Mouse (Mus musculus): ENCODE results near the gene Jun.

Gene Jun

GRCm38 (mm10) chr4:95075591-95076002 lies 23.6 kb upstream of the Jun start:
- in situ Hi-C loops (cut with MboI, MseI), result no loop called here

DNA sequence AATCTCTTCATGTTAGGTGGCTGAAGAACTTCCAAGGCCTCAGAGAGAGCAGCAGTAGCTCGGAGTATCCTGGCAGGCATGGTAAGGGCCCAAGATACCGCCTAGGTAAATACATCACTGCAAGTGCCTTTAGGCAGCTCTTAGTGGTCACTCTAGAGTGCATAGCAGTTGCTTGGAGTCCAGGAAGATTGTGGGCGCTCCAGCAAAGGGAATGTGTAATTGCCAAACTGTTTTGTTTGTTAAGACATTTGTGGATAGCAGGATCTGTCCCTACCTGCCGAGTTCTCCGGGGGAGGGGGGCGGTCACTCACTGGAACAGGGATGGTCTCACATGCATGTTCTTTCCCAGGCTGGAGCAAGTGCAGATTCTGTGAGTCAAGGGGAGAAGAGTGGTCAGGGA lies 22.3 kb upstream of the Jun start:
- in situ Hi-C loops (cut with MboI, MseI), result no loop called here

- in situ Hi-C loops (cut with MboI, MseI), result no loop called here
Observed at GRCm38 (mm10) chr4:95073214-95073750, 21.3 kb upstream of the Jun start.

DNA sequence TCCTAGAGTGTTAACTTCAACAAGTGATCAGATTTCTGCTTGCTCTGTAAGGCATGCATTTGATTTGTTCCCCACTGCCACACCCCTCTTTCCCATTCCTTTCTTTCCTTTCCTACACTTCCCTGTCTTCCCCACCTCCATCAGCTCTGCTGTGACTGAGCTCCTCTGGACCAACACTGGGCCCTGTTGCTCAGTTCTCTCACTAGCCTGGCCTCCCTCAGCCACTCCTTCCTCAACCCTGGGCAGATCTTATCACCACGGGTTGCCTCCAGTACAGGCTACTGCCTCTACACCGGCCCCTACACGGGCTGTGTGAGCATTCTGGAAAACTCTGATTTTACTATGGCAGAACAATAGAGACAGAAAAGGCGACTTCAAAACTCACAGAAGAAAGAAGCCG lies 18.4 kb upstream of the Jun start:
- in situ Hi-C loops (cut with MboI, MseI), result no loop called here

DNA sequence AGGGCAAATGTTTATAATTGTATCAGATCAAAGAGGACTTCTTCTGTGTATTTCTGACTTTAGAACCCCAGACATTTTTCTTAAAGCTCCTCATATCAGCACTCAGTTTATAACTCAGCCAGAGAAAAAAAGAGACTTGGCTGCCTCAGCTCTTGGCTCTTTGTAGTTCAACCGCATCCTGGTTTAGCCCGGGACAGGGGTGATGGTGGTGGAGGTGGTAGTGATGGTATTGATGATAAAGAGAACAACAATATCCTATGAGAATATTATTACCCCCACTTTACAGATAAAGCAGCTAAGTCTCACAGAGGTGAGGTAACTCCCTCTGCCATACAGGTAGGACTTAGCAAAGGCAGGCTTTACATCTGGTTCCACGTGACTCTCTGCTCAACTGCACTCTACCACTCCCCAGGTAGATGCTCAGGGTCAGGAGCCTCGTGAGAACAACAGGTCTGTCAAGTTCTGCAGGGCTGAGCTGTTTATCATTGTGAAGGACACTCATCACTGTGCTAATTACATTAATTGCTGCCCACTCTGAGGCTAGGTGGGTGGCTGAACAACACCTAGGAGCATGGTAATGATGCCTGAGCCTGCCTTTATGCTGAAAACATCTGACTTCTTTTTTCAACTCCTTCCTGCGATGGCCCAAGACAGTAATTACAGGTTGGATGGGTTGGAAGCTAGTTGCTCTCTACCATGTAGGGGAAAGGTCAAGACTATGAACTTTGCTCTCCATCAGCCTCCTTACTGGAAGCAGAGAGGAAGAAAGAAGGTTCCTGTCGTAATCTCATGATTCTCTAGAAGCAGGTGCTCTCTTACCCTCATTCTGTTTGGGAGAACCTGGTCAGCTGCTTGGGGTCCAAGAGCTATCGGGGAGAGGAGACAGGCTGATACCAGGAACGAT lies 16.3 kb upstream of the Jun start:
- in situ Hi-C loops (cut with MboI, MseI), result no loop called here

DNA sequence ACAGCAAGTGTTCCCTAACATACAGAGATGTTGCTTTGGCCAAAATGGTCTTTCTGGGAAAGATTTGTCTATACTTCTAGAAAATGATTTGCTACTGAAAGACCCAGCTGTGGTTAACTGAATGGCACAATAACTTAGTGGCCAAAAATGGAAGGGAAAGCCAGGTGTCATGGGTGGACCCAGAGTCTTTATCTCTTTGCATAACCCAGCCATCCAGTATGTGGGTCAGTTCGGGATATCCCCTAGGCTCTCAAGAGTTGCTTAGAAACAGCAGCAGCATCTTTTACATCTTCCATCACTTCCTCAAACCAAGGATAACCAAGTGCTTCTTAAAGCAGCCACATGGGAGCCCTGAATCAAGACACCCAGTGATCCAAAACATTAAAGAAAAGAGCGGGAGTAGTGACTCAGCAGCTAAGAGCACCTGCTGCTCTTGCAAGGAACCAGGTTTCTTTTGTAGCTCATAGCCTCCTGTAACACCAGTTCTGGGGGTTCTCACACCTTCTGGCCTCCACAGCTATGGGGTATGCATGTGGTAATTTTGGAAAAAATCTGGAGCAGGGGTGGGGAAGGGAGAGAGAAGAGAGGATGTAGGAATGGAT lies 11.7 kb upstream of the Jun start:
- in situ Hi-C loops (cut with MboI, MseI), result no loop called here

- in situ Hi-C loops (cut with MboI, MseI), result no loop called here
Observed at GRCm38 (mm10) chr4:95062873-95063272, 10.9 kb upstream of the Jun start.

- in situ Hi-C loops (cut with MboI, MseI), result loop anchor here (5.0 kb wide), 2 partner anchors 240 to 370 kb away; no protein-coding TSS in a partner anchor
Observed at GRCm38 (mm10) chr4:95057264-95057663, 5.2 kb upstream of the Jun start.

DNA sequence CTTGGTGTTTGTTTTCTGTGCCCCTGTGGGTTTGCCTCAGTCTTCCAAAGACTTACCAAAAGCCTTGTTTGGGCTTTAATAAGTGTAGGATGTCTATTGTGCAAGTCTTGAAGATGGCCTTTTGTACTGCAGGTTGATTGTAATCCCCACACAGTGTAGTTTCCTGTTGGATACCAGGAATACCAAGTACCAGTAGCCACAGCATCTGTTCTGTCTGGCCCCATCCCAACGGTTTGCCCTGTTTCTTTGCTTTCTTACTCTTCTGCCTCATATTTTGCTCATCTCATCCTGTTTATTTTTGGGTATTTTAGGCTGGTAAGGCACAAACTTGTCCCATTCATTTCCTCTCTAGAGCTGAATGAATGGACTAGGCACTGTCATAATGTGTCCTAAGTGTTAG lies 3.3 kb upstream of the Jun start:
- in situ Hi-C loops (cut with MboI, MseI), result loop anchor here (5.0 kb wide), 2 partner anchors 242 to 372 kb away; no protein-coding TSS in a partner anchor

- in situ Hi-C loops (cut with MboI, MseI), result loop anchor here in 1 of 2 experiments (5.0 kb wide), 3 partner anchors 48 to 133 kb away; no protein-coding TSS in a partner anchor
Observed at GRCm38 (mm10) chr4:95054336-95054735, 2.3 kb upstream of the Jun start.

DNA sequence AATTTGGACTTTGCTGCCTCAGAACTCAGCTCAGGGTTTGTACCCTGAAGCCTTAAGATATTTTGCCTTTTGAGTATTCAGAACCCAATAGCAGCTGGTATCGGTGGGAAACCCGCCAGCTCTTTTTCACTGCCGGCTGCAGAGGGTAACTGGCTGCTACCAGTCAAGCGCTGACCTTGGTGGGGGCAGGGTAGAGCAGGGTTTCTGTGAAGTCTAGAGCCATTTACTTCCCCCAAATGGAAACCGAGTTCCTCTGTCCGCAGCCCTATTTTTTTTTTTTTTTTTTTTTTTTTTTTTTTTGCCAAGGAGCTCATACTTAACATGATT lies 1.7 kb upstream of the Jun start:
- in situ Hi-C loops (cut with MboI, MseI), result loop anchor here in 1 of 2 experiments (5.0 kb wide), 3 partner anchors 49 to 134 kb away; no protein-coding TSS in a partner anchor

GRCm38 (mm10) chr4:95053041-95053790 lies 1.2 kb upstream of the Jun start:
- in situ Hi-C loops (cut with MboI, MseI), result loop anchor here in 1 of 2 experiments (5.0 kb wide), 3 partner anchors 49 to 134 kb away; no protein-coding TSS in a partner anchor

DNA sequence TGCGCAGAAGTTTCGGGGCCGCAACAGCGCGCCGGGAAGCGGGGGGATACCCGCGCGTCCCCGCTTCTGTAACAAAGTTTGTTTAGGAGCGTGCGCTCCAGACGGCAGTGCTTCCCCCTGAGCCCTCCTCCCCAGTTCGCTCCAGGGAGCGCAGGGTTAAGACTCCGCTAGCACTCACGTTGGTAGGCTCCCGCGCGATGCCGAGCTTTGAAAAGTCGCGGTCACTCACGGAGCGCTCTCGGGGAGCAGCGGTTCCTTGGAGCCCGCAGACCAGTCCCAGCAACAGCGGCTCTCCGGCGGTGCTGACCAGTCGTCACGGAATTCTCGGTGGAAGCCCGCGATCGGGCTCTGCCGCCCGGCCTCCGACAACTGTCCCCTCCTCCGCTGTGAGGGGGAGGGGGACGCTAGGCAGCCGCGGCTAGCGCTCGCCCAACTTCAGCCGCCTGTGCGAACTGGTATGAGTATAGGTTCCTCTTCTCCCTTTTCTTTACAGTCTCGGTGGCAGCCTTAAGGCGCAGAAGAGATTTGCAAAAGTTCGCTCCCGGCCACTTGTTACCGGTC lies 631 bp downstream of the Jun start:
- in situ Hi-C loops (cut with MboI, MseI), result loop anchor here in 1 of 2 experiments (5.0 kb wide), 3 partner anchors 51 to 136 kb away; no protein-coding TSS in a partner anchor

DNA sequence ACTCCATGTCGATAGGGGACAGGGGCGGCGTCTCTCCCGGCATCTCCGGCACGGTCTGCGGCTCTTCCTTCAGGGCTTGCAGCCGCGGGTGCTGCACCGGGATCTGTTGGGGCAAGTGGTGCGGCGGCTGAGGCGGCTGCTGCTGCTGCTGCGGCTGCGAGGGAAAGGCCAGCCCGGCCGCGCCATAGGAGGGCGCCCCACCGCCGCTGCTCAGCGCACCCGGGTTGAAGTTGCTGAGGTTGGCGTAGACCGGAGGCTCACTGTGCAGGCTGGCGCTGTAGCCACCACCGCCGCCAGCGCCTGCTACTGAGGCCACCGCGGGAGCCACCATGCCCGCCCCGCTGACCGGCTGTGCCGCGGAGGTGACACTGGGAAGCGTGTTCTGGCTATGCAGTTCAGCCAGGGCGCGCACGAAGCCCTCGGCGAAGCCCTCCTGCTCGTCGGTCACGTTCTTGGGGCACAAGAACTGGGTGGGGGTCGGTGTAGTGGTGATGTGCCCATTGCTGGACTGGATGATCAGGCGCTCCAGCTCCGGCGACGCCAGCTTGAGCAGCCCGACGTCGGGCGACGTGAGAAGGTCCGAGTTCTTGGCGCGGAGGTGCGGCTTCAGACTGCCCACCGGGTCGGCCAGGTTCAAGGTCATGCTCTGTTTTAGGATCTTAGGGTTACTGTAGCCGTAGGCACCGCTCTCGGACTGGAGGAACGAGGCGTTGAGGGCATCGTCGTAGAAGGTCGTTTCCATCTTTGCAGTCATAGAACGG lies 1.3 kb downstream of the Jun start:
- in situ Hi-C loops (cut with MboI, MseI), result loop anchor here in 1 of 2 experiments (5.0 kb wide), 3 partner anchors 52 to 137 kb away; no protein-coding TSS in a partner anchor

DNA sequence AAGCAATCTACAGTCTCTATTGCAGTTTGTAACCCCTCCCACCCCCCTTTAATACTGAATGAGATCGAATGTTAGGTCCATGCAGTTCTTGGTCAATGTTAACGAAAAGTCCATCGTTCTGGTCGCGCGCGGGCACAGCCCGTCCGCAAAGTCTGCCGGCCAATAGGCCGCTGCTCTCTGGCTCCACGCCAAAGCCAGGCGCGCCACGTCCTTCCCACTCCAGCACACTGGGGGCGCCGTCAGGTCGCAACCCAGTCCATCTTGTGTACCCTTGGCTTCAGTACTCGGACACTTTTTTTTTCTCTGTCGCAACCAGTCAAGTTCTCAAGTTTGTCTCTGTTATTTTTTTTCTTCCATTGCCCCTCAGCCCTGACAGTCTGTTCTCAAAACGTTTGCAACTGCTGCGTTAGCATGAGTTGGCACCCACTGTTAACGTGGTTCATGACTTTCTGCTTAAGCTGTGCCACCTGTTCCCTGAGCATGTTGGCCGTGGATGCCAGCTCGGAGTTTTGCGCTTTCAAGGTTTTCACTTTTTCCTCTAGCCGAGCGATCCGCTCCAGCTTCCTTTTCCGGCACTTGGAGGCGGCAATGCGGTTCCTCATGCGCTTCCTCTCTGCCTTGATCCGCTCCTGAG lies 2.0 kb downstream of the Jun start:
- in situ Hi-C loops (cut with MboI, MseI), result loop anchor here in 1 of 2 experiments (5.0 to 10.0 kb wide), 5 partner anchors 43 to 815 kb away; no protein-coding TSS in a partner anchor

DNA sequence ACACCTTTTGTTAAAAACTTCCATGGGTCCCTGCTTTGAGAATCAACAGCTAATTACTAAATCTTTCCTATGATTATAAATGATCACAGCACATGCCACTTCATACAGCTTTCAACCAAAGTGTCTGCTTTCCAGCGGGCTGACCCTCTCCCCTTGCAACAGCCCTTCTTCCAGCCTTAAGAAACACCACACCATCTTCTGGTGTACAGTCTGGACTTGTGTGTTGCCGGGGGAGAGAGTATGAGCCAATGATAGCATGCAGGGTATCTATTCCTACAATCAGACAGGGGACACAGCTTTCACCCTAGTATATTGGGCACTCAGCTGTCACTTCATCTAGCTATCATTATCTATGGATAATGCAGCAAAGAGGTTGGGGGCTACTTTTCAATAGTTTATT lies 2.9 kb downstream of the Jun start:
- in situ Hi-C loops (cut with MboI, MseI), result loop anchor here in 1 of 2 experiments (5.0 to 10.0 kb wide), 2 partner anchors 42 to 816 kb away; no protein-coding TSS in a partner anchor

DNA sequence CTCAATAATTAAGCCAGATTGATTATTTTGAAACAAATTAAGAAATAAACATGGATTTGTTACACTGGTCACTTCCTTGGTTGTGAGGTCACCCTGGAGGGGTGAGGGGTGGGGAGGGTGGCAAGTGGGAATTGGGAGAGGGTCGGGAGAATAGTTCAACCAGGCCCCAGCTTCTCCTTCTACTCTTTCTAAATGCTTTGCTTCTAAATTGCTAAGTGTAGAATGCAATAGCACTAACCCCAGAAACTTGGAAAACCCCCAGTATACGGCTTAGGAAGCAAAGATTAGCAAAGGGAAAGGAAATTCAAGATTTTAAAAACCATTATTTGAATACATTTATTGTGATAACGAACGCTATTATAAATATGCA lies 3.3 kb downstream of the Jun start:
- in situ Hi-C loops (cut with MboI, MseI), result loop anchor here in 1 of 2 experiments (5.0 to 10.0 kb wide), 2 partner anchors 41 to 816 kb away; no protein-coding TSS in a partner anchor

DNA sequence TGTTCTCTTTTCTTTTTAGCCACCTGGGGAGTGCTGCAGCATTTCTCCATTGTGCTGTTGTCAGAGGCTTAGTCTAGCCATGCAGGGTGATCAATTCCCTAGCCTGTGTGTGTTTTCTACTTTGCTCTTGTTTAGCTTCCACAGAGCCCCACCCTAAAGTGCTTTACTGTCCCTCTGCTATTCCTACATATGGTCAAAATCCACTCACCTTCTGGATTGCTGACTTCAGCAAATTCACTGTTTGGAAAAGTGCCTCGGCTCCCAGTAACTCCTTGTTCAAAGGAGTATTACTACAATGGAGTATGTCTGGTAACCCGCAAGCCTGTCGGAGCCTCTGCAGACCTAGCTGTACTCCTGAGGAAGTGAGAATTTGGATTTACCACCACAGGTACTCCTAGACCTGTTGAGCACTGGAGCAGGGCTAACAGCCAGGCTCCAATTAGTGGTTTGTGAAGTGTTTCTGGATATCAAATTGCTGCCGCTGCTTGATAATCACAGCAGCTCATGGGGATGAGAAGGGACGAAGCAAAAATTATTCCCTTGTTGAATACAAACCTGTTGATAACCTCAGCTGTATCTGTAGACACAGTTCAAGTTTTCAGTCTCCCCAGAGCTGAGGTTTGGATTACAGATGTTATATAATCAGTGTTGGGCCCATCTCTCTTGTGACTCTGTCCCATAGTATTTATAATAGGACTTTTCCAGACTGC lies 3.8 kb downstream of the Jun start:
- in situ Hi-C loops (cut with MboI, MseI), result loop anchor here in 1 of 2 experiments (5.0 to 10.0 kb wide), 2 partner anchors 41 to 817 kb away; no protein-coding TSS in a partner anchor

DNA sequence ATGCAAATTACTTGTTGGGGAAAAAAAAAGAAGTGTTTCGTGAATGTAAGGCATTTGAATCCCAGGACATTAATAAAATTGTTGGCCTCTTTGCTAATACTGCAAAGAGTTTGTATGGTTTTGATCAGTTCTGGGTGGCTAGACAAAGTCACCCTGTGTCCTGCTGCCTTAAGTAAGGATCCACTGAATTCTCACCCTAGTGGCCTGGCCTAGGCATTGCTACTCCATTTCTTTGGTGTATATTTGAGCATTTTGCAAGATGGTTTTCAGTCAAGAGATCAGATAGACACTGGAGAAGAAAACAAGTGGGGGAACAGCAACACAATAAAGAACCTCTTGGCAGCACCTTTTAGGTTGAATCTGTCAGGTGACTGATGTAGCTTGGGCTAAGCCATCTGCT lies 6.9 kb downstream of the Jun start:
- in situ Hi-C loops (cut with MboI, MseI), result loop anchor here in 1 of 2 experiments (5.0 to 10.0 kb wide), 2 partner anchors 38 to 820 kb away; no protein-coding TSS in a partner anchor

Data from T-helper 17 cell (primary cell).